Mouse (Mus musculus) frontal cortex, postnatal 14 days (tissue): ENCODE results near the gene Eral1.

Experiments used
- DNase-seq, 2 experiments: peaks; one replicate each; pipeline ENCODE4 v3.0.0; 2022; ENCODE audit warnings: low spot score in 2 of 2

Eral1 gene

GRCm38 (mm10) chr11:78079961-78080921 lies at the start of gene Eral1:
TSS of gene Eral1 (minus strand) at chr11:78080383.
- DNase-seq, result peak; percentile 65 to 78

DNA sequence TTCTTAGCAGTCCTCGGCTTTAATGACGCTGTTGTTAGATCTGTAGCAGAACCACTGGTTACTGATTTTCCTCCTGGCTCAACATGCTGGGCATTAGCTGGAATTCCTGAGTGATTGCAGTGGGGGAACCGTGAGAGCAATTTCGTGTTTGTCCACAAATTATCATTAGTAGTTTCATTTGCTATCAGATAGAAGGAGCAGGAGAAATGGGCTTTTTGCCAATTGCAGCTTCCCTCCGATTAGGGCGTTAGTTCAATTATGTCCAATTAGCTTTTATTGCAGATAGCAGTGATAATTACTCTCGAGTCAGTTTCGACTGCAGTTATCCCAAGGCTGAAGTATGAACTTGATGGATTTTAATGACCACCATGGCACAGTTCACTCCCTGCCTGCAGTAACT lies 49.3 kb upstream of the Eral1 start:
- DNase-seq, result no peak

DNA sequence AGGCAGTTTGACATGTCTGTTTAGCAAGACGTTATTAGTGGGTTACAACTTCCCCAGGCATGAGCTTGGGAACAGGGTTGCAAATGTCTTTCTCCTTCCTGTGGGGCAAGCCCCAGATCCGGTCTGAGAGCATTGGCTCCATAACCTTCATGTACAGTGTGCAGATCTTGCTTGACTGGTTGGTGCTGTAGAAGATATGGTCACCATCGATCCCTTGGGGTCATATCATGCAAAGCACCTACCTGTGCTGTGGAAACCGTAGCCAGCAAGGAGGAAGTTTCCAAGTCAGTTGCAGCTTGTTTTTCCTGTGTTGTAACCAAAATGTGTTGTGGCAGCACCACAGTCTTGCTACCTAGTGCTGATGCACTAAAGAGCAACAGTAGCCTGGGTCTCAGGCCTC lies 46.6 kb upstream of the Eral1 start:
- no peak for DNase-seq

DNA sequence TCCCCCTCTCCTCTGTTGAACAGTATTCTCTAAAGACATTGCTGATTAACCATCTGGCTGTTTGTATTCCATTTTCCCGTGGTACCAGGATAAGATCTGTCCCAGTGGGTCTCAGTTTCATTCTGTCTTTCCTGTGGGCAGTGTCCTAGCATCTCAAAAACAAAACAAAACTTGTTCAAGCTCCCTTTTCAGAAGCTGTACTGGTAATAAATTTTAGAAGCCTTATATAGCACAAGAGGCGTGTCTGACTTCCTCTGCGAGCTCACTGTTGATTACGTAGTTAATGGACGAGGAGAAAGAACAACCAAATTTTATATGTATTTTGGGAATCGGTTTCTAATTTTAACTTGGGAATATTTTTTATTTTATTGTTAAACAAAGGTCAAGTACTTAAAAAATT lies 45.5 kb upstream of the Eral1 start:
- DNase-seq, result no peak

DNA sequence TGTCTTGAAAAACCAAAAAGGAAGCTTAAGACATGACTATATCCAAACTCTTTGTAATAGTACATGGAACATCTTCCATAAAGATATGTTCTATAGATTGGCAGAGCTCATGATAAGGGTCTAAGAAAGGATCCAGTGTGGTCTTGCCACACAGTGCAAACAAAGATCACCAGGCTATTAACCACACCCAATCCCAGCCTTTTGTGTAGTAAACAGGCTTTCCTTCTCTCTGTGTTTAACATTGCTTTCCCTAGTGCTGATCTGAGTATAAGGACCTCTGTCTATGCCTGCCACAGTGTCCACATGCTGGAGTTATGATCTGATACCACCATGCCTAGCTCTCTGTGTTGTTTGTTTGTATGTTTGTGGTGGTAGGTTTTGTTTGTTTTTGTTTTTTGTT lies 43.6 kb upstream of the Eral1 start:
- no peak for DNase-seq

GRCm38 (mm10) chr11:78122815-78123214 lies 42.6 kb upstream of the Eral1 start:
- no peak for DNase-seq

DNA sequence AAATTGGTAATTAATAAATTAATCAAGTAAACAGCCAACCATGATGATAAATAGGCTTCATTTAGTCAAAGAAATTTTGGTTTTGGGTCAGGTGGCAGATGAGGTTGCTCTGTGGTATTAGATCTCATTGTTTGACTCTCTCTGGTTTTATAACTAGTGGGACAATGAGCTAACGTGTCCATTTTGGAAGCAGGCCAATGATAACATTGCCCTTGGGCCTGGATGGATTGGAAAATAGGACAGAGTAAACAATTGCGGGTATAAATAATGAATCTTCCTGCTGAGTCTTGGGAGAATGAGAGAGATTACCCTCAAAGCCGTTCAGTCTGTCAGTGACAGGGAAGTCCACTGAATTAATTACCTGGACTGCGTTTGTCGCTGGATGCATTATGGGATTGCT lies 41.0 kb upstream of the Eral1 start:
- DNase-seq, result no peak

DNA sequence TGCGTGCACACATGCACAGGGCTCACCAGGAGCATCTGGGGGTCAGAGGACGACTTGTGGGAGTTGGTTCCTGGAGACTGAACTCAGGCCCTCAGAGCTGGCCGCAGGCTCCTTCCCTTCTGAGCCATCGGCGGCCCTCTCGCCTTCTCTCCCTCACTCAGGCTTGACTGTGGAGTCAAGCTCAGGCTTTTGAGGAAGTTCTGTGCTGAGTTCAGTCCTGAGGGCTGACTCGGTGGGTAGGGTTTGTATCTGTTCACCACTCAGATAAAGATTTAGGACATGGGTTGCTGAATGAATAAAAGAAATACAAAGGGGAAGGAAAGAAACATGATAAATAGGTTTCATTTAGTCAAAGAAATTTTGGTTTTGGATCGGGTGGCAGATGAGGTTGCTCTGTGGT lies 39.7 kb upstream of the Eral1 start:
- DNase-seq, result no peak

GRCm38 (mm10) chr11:78118467-78118866 lies 38.3 kb upstream of the Eral1 start:
- no peak for DNase-seq

- no peak for DNase-seq
Observed at GRCm38 (mm10) chr11:78116146-78116410, 35.9 kb upstream of the Eral1 start.

- DNase-seq, result peak; percentile 88 to 90
Observed at GRCm38 (mm10) chr11:78115367-78116145, 35.4 kb upstream of the Eral1 start.

- no peak for DNase-seq
Observed at GRCm38 (mm10) chr11:78114676-78115366, 34.6 kb upstream of the Eral1 start.

DNA sequence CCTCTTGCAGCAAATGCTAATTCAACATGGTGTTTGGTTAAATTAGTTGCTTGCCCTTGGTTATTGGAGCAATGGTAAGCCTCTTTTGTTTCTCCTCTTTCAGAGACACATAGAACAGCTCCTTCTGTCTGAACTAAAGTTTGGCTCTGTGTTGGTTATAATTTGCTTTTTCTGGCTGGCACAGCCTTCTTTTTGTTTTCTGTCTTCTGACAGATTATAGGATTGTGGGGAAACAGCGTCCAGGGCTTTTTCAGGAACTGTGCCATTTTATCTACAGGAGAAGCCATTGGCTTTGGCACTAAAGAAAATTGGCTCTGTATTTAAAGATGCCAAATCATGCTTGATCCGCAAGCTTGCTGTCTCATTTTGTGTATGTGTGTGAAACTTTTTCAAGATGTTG lies 33.4 kb upstream of the Eral1 start:
- DNase-seq, result no peak

- DNase-seq, result no peak
Observed at GRCm38 (mm10) chr11:78104501-78104900, 24.3 kb upstream of the Eral1 start.

- no peak for DNase-seq
Observed at GRCm38 (mm10) chr11:78102958-78103747, 23.0 kb upstream of the Eral1 start.

GRCm38 (mm10) chr11:78102142-78102541 lies 22.0 kb upstream of the Eral1 start:
- no peak for DNase-seq

- DNase-seq, result no peak
Observed at GRCm38 (mm10) chr11:78100746-78101145, 20.6 kb upstream of the Eral1 start.

GRCm38 (mm10) chr11:78097077-78097476 lies 16.9 kb upstream of the Eral1 start:
- DNase-seq, result no peak

DNA sequence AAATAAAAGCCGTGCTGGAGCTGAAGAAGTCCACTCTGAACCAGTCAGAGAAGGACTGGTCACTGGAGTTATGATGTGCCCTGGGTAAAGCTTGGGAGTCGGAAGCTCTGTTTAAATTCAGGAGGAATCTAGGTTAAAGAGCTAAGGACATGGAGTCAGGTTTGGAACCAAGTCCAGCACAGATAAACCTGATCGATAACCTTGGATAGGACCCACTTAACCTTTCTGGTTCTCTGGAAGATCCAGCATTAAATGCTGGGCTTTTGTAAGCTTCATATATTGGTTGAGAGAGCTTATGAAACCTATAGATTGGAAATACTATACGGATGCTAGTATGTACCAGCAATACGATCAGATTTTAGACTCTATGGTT lies 14.9 kb upstream of the Eral1 start:
- DNase-seq, result no peak

GRCm38 (mm10) chr11:78094504-78095143 lies 14.4 kb upstream of the Eral1 start, which contains the start of gene Fam222b:
TSS of gene Fam222b (plus strand) at chr11:78094660.
- DNase-seq, result peak; percentile 81 to 83

DNA sequence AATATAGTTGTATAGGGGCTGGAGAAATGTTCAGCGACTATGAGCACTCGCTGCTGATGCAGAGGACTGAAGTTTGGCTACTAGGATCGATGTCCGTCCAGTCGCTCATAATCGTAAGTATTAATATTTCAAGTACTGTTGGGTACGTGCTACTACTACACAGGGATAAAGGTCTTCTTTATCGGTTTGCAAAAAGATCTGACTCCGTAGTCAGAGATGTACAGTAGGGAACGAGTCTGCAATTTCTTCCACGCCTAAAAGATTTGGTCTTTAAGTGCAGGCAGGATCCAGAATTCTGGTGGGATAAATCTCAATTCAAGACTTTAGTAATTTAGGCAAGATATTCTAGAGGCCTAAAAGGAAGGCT lies 13.9 kb upstream of the Eral1 start:
- DNase-seq, result no peak
